Mouse (Mus musculus) limb, embryonic 15.5 days (tissue): ENCODE measurements at regions not wholly inside any gene's neighbourhood (a gene's known extent, or its start where the extent isn't known, plus 50 kb on each side); places are given as distances from the start of the nearest gene placed in this dataset.
"Not testable (repeated sequence)": the region's sequence is repeated elsewhere in the genome, so short reads cannot be mapped to it uniquely, and the experiment has no call there.

Experiments
- ATAC-seq: fragments of 200-750 bp; cut with Nextera tagmentation; 2 replicates; pipeline ENCODE4 v1.8.0; 2017; ENCODE audit warnings: low read depth, moderate TSS enrichment; ENCODE audit not compliant: insufficient number of reproducible peaks, low FRiP score, low TSS enrichment
- H3K27ac ChIP-seq: fragments of 300-500 bp; sonication (generic); 2 replicates; pipeline ENCODE4 v1.5.1; 2015; ENCODE audit warnings: moderate library complexity, mild to moderate bottlenecking, inconsistent platforms
- H3K27me3 ChIP-seq: fragments of 300-500 bp; sonication (generic); 2 replicates; pipeline ENCODE4 v1.6.1; 2015; ENCODE audit warnings: inconsistent platforms
- H3K36me3 ChIP-seq: fragments of 300-500 bp; sonication (generic); 2 replicates; pipeline ENCODE4 v1.6.1; 2015; ENCODE audit warnings: inconsistent platforms
- H3K4me1 ChIP-seq: fragments of 300-500 bp; sonication (generic); 2 replicates; pipeline ENCODE4 v1.6.1; 2015; ENCODE audit warnings: inconsistent platforms
- H3K4me2 ChIP-seq: fragments of 300-500 bp; sonication (generic); 2 replicates; pipeline ENCODE4 v1.6.1; 2015; ENCODE audit warnings: mild to moderate bottlenecking, inconsistent platforms
- H3K4me3 ChIP-seq: fragments of 300-500 bp; sonication (generic); 2 replicates; pipeline ENCODE4 v1.5.1; 2015; ENCODE audit warnings: mild to moderate bottlenecking, inconsistent platforms
- H3K9ac ChIP-seq: fragments of 300-500 bp; sonication (generic); 2 replicates; pipeline ENCODE4 v1.6.1; 2015; ENCODE audit warnings: inconsistent platforms
- H3K9me3 ChIP-seq: fragments of 300-500 bp; sonication (generic); 2 replicates; pipeline ENCODE4 v1.6.1; 2016; ENCODE audit warnings: inconsistent platforms
- WGBS: fragments of 180-500 bp; shearing (Covaris S2); methylation state at CpG from one replicate; pipeline ENCODE4 v1.1.7; 2015; 5-methylcytosine and 5-hydroxymethylcytosine counted together

DNA sequence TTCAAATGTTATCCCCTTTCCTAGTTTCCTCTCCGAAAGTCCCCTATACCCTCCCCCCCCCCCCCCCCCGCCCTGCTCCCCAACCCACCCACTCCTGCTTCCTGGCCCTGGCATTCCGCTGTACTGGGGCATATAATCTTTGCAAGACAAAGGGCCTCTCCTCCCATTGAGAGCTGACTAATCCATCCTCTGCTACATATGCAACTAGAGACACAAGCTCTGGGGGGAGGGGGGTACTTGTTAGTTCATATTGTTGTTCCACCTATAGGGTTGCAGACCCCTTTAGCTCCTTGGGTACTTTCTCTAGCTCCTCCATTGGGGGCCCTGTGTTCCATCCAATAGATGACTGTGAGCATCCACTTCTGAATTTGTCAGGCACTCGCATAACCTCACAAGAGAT is 63.9 kb upstream of the Tnfrsf8 start:
- not testable (repeated sequence) for H3K27me3 ChIP-seq, H3K9ac ChIP-seq, H3K4me1 ChIP-seq, H3K4me3 ChIP-seq, H3K27ac ChIP-seq, H3K4me2 ChIP-seq, ATAC-seq, H3K9me3 ChIP-seq, H3K36me3 ChIP-seq
- 84% methylated on average over 2 of the region's 4 CpGs for WGBS

GRCm38 (mm10) chr4:145377306-145378067 is 62.5 kb upstream of the Tnfrsf8 start:
- 83% methylated on average over 14 of the region's 14 CpGs for WGBS
- H3K4me3 ChIP-seq, ATAC-seq, H3K4me1 ChIP-seq, H3K27ac ChIP-seq, H3K9ac ChIP-seq, H3K9me3 ChIP-seq, H3K27me3 ChIP-seq, H3K4me2 ChIP-seq, H3K36me3 ChIP-seq: not testable (repeated sequence)

GRCm38 (mm10) chr4:145369753-145370152 is 54.8 kb upstream of the Tnfrsf8 start:
- 71% methylated on average over 1 of the region's 1 CpGs for WGBS
- H3K9me3 ChIP-seq: no peaks in the 10 kb centered on the region
- no peak overlapping the region for H3K27ac ChIP-seq
- ATAC-seq: no peak
- H3K9ac ChIP-seq: no peak overlapping the region
- no peaks in the 10 kb centered on the region for H3K4me1 ChIP-seq
- no peaks in the 10 kb centered on the region for H3K36me3 ChIP-seq
- no peak overlapping the region for H3K4me3 ChIP-seq
- H3K4me2 ChIP-seq: no peak overlapping the region
- no peaks in the 10 kb centered on the region for H3K27me3 ChIP-seq

GRCm38 (mm10) chr4:145367274-145367822 is 52.4 kb upstream of the Tnfrsf8 start:
- Histone ChIP-seq H3K27ac (no peak overlapping the region), H3K36me3 (no peaks in the 10 kb centered on the region), H3K4me3 (no peak overlapping the region), H3K4me2 (no peak overlapping the region), H3K4me1 (no peaks in the 10 kb centered on the region), H3K27me3 (no peaks in the 10 kb centered on the region), H3K9me3 (no peaks in the 10 kb centered on the region), H3K9ac (no peak overlapping the region)
- no peak for ATAC-seq

DNA sequence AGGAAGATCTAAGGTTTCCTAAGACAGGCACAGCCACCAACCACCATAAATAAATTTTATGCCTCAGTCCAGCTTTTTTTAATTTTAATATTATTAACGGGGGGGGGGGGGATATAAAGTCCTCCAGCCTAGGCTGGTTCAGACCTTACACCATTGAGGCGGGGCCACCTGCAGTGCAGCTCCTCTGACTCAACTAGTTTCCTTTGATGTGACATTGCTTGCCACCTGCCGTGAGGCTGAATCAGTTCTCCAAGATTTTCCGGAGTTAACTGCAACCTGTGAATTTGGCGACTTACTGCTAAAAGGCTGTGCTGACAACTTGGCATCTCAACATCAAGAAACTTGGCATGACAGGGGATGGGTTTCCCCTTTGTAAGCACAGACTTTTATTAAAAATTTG is 51.3 kb upstream of the Tnfrsf8 start:
- Histone ChIP-seq H3K9ac (no peak overlapping the region), H3K4me3 (no peak overlapping the region), H3K4me2 (no peak overlapping the region), H3K36me3 (no peaks in the 10 kb centered on the region), H3K9me3 (no peaks in the 10 kb centered on the region), H3K27me3 (no peaks in the 10 kb centered on the region), H3K27ac (no peak overlapping the region), H3K4me1 (no peaks in the 10 kb centered on the region)
- ATAC-seq: no peak
- WGBS: 30% methylated on average over 5 of the region's 5 CpGs

DNA sequence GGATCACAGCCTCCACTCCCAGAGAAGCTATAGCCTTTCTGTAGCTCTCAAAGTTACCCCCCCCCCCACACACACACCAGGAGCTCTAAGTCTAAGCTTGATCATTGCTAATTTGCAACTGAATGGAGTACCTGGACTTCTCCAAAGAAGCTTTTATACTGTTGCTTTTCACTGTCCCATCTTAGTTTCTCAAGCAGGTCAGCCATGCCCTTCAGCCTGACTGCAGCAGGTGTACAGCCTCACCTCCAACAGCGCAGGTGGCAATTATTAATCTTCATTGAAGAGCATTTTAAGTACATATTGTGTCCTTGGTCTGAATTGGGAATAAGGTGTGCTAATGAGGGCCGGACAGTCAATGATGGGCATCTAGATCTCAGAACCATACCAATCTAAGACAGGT is 50.8 kb upstream of the Tnfrsf8 start:
- not testable (repeated sequence) for H3K4me1 ChIP-seq, H3K36me3 ChIP-seq
- 82% methylated on average over 2 of the region's 2 CpGs for WGBS

More for the DNA sequence above, 50.8 kb upstream of the Tnfrsf8 start:
- not testable (repeated sequence) for H3K4me2 ChIP-seq, H3K27me3 ChIP-seq, H3K4me3 ChIP-seq, ATAC-seq, H3K9me3 ChIP-seq, H3K27ac ChIP-seq, H3K9ac ChIP-seq
